Mouse (Mus musculus): Measurements from ENCODE around the gene Wdr11.

DNA sequence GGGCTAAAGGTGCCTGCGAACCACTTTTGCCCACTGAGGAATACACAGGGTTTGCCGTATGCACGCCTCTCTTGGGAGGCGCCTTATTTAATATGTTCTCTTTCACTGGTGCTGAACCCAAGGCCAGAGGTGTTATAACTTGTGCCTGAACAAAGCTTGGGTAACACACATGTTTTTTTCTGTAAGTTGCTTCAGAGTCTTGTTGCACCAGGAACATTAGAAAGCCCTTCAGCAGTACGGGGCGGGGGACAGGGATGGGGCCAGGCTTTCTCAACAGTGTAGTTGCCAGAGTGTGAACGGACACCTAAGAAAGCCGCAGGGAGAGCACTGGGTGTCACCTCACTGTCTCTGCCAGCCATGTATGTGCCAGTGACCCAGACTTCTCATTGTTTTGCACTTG, 68.1 kb downstream of the Wdr11 start:
- TF ChIP-seq POLR2A (IDR thresholded peaks at IDR 0.05; ENCODE audit: low read depth, low read length) (no peak), CTCF (conservative IDR thresholded peaks at IDR 0.05; ENCODE audit: insufficient read depth, insufficient read length, low read depth, low read length) (no peak)
